Mouse (Mus musculus): ENCODE data around the gene Adam26b. TPM values are rescaled to one million over a fixed set of nuclear protein-coding genes. Genes with fewer than 3 reads are reported as not detected.

Adam26b gene
- polyA plus RNA-seq (2014; fragmentation: Illumina TruSeq; extraction: RNeasy Lipid Tissue Mini Kit (QIAGEN cat#74804); ENCODE audit: low read depth, low replicate concordance): 37.9 TPM

DNA sequence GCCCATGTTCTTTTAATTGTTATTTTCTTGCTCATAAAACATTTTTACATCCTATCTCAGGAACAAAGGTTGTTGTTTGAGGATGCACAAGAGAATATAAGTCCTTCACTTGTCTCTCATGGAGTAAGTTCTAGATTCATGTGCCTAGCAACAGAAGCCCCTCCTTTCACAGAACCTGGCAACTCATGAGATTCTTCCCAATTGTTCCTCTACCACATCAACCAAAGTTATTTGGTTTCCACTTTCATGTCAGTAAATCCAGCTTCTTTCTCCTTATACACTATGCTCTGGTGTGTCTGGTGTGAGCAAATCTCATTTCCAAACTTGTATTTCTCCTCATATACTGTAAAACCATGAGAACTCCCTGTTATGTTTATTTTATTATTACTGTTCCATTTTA is at the start of gene Adam26b:
Gene Adam26b (minus strand): TSS at position 101 of the 400 bp plus-strand sequence.

DNA sequence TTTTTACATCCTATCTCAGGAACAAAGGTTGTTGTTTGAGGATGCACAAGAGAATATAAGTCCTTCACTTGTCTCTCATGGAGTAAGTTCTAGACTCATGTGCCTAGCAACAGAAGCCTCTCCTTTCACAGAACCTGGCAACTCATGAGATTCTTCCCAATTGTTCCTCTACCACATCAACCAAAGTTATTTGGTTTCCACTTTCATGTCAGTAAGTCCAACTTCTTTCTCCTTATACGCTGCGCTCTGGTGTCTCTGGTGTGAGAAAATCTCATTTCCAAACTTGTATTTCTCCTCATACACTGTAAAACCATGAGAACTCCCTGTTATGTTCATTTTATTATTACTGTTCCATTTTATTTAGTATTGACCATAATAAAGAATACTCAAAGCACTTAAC is 48.7 kb upstream of the Adam26b start, which contains the start of gene Adam26a:
Gene Adam26a (minus strand): TSS at position 101 of the 400 bp plus-strand sequence.

Other genes starting within 250 kb of the Adam26b start
- gene Zfp42, start 221.1 kb downstream of the Adam26b start, polyA plus RNA-seq (2014; fragmentation: Illumina TruSeq; extraction: RNeasy Lipid Tissue Mini Kit (QIAGEN cat#74804); ENCODE audit: low read depth, low replicate concordance): 10.0 TPM
- 170 TPM for gene Adam26a, start 48.6 kb upstream of the Adam26b start, polyA plus RNA-seq (2014; fragmentation: Illumina TruSeq; extraction: RNeasy Lipid Tissue Mini Kit (QIAGEN cat#74804); ENCODE audit: low read depth, low replicate concordance)
- 12.4 TPM for gene Gm5346, start 99.2 kb upstream of the Adam26b start, polyA plus RNA-seq (2014; fragmentation: Illumina TruSeq; extraction: RNeasy Lipid Tissue Mini Kit (QIAGEN cat#74804); ENCODE audit: low read depth, low replicate concordance)
- 49.1 TPM for gene Adam34, start 181.9 kb upstream of the Adam26b start, polyA plus RNA-seq (2014; fragmentation: Illumina TruSeq; extraction: RNeasy Lipid Tissue Mini Kit (QIAGEN cat#74804); ENCODE audit: low read depth, low replicate concordance)